Mouse (Mus musculus) splenic B cell, adult 2 months (primary cell): Measurements from ENCODE around the gene Ahdc1.

Experiments used
- DNase-seq: peaks from one replicate; pipeline ENCODE4 v3.0.0-alpha.2; 2011; ENCODE audit warnings: low read depth, low spot score
- H3K27me3 ChIP-seq: 2 replicates; pipeline ENCODE4 v1.6.1; 2012; ENCODE audit warnings: mild to moderate bottlenecking, low read length, moderate library complexity, mixed read lengths; ENCODE audit not compliant: control insufficient read depth, poor library complexity, insufficient read depth, severe bottlenecking
- H3K36me3 ChIP-seq: 2 replicates; pipeline ENCODE4 v1.6.1; 2012; ENCODE audit warnings: mild to moderate bottlenecking, low read length, moderate library complexity, mixed read lengths; ENCODE audit not compliant: control insufficient read depth, poor library complexity, insufficient read depth, severe bottlenecking

The Ahdc1 gene

DNA sequence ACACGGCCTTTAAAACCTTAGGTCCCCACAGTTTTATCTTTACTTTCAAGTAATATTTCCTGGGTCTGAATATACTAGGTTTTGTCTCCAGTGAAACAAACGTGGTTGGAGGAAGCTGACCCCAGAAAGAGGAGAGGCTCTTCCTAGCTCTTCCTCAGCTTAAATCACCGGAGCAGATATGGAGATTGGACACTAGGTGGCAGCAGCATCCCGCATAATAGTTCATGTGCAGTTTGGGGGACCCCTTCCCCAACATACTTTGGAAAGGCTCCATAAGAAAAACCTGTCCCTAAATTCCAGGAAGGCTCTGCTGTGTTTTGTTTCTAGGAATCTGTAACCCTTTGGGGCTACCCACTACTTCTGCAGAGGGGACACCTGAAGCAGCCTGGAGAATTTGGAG lies 1.9 kb upstream of the Ahdc1 start:
- Histone ChIP-seq H3K36me3 (no peaks in the 10 kb centered on the region), H3K27me3 (peaks cover 3% of the 10 kb centered on the region; the same call in 1 of the 2 replicates)
- DNase-seq = peak; percentile 76

- H3K36me3 ChIP-seq = no peaks in the 10 kb centered on the region
- DNase-seq = no peak
- peaks cover 3% of the 10 kb centered on the region; the same call in 1 of the 2 replicates for H3K27me3 ChIP-seq
Measured at GRCm38 (mm10) chr4:133009676-133010075, 1.4 kb upstream of the Ahdc1 start.

DNA sequence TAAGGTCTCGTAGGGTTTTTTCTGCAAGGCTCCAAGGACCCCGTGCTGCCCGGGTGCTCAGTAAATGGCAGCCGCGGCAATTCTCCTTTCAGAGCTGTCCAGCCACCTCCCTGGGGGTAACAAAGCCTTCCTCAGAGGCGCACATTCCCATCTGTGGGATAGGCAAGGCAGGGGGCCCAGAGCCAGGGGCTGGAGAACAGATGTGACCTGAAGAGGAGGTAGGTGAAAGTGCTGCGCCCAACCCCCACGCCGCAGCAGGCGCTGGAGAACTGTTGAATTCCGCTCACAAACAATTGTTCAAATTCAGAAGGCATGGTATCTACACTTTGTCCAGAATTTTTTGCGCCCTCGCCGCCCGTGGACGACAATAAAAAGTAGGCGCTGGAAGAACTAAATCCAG lies 449 bp upstream of the Ahdc1 start:
- Histone ChIP-seq H3K36me3 (no peaks in the 10 kb centered on the region), H3K27me3 (peaks cover 3% of the 10 kb centered on the region; the same call in 1 of the 2 replicates)
- no peak for DNase-seq

- Histone ChIP-seq H3K27me3 (peaks cover 3% of the 10 kb centered on the region; the same call in 1 of the 2 replicates), H3K36me3 (no peaks in the 10 kb centered on the region)
- peak; percentile 41 for DNase-seq
Measured at GRCm38 (mm10) chr4:133011821-133012775, 1.0 kb downstream of the Ahdc1 start.

GRCm38 (mm10) chr4:133012776-133013265 lies 1.8 kb downstream of the Ahdc1 start:
- Histone ChIP-seq H3K36me3 (no peaks in the 10 kb centered on the region), H3K27me3 (peaks cover 3% of the 10 kb centered on the region; the same call in 1 of the 2 replicates)
- peak; percentile 43 for DNase-seq

- DNase-seq = peak; percentile 55
- H3K27me3 ChIP-seq = peaks cover 3% of the 10 kb centered on the region; the same call in 1 of the 2 replicates
Measured at GRCm38 (mm10) chr4:133013266-133013891, 2.3 kb downstream of the Ahdc1 start.

GRCm38 (mm10) chr4:133014088-133014487 lies 3.0 kb downstream of the Ahdc1 start:
- peak; percentile 38 for DNase-seq
- Histone ChIP-seq H3K27me3 (peaks cover 3% of the 10 kb centered on the region; the same call in 1 of the 2 replicates), H3K36me3 (no peaks in the 10 kb centered on the region)

More at GRCm38 (mm10) chr4:133013266-133013891, 2.3 kb downstream of the Ahdc1 start:
- H3K36me3 ChIP-seq = no peaks in the 10 kb centered on the region

- H3K36me3 ChIP-seq = 0 out of 2 replicates have a peak, but pooled peaks cover 1% of the 10 kb centered on the region
- peaks cover 3% of the 10 kb centered on the region; the same call in 1 of the 2 replicates for H3K27me3 ChIP-seq
- DNase-seq = no peak
Measured at GRCm38 (mm10) chr4:133014896-133015709, 4.0 kb downstream of the Ahdc1 start.

DNA sequence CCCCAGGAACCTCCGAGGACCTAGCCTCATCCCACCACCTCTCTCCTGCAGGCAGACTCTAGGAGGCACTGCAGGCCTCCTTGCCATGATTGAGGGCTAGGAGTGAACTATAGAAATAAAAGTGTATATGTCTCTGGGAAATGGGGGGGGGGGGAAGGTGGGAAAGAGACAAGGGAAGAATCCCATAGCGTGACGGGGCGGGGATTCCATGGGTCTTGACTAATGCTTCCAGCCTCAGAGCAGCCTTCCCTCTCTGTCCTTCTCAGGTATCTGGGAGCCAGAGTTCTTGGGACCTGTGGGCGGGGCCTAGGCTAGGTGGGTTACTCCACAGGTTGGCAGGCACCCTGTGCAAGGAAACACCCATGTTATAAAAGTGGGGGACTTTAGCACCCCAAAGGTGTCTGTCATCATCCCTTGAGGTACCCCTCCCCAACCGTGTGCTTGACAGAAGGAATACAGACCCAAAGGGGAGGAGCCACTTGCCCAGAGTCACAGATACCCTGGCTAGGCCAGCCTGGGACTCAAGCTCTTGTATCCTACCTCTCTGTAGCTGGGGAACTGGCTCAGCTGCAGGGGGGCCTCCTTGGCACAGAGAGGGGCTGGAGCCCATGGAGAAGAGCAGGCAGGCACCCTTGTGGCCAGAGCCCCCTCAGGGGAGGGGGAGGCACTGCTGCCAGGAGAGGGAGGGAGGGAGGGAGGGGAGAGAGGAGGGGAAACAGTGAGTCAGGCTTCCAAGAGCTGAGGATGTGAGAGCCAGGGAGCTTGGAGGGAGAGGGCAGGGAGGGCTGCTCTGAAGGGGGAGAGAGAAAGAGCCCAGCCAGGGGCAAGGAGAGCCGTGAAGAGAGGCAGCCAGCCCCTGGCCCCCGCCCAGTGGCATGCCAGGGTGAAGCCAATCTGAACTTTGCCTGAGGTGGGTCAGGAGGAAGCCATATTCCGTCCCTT lies 4.9 kb downstream of the Ahdc1 start:
- no peak for DNase-seq
- H3K27me3 ChIP-seq = no peaks in the 10 kb centered on the region

GRCm38 (mm10) chr4:133016677-133017415 lies 5.8 kb downstream of the Ahdc1 start:
- Histone ChIP-seq H3K27me3 (no peaks in the 10 kb centered on the region), H3K36me3 (0 out of 2 replicates have a peak, but pooled peaks cover 1% of the 10 kb centered on the region)
- DNase-seq = no peak

More for the DNA sequence above, 4.9 kb downstream of the Ahdc1 start:
- 0 out of 2 replicates have a peak, but pooled peaks cover 1% of the 10 kb centered on the region for H3K36me3 ChIP-seq

GRCm38 (mm10) chr4:133017597-133018262 lies 6.7 kb downstream of the Ahdc1 start:
- Histone ChIP-seq H3K27me3 (no peaks in the 10 kb centered on the region), H3K36me3 (0 out of 2 replicates have a peak, but pooled peaks cover 1% of the 10 kb centered on the region)
- no peak for DNase-seq

DNA sequence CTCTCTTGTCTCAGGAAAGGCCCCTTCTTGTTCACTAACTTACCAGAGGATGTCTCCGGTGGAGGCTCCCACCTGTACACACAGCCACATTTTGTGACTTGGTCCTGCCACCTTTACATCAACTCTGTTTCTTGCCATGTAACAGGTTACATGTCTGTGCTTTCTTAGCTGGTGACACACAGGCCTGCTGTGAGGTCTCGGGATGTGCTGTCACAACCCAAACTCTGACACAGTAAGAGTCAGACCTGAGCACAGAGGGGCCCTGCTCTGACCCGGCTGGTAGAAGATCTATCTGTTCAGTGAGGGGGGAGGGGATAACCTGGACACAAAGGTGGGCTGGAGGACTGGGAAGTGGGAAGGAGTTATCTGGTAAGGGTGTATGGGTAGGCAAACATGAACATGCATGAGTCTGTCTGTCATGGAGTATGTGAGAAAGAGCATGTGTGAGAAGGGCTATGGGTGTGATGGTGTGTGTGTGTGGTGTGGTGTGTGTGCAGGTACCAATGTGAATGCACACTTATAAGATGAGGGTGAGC lies 7.3 kb downstream of the Ahdc1 start:
- Histone ChIP-seq H3K36me3 (0 out of 2 replicates have a peak, but pooled peaks cover 1% of the 10 kb centered on the region), H3K27me3 (no peaks in the 10 kb centered on the region)
- DNase-seq = no peak
